Mouse (Mus musculus) bone marrow, adult 2 months (tissue): ENCODE measurements around the gene C87499.

Experiments used
- CTCF ChIP-seq: fragments of 200-500 bp; IDR thresholded peaks from 2 replicates; pipeline ENCODE4 v1.5.1; 2011; ENCODE audit warnings: low read length, control low read depth; ENCODE audit not compliant: control insufficient read depth, insufficient read depth
- POLR2A ChIP-seq: fragments of 200-500 bp; IDR thresholded peaks from 2 replicates; pipeline ENCODE4 v1.6.1; 2011; ENCODE audit warnings: low read depth, mild to moderate bottlenecking, control low read depth, low read length, borderline replicate concordance; ENCODE audit not compliant: control insufficient read depth

GRCm38 (mm10) chr4:88683812-88684211, 49.6 kb upstream of the C87499 start, which contains the start of gene Ifna2:
- TF ChIP-seq POLR2A (no peak), CTCF (no peak)
